Mouse (Mus musculus): Measurements from ENCODE around the gene 1700025B11Rik.

DNA sequence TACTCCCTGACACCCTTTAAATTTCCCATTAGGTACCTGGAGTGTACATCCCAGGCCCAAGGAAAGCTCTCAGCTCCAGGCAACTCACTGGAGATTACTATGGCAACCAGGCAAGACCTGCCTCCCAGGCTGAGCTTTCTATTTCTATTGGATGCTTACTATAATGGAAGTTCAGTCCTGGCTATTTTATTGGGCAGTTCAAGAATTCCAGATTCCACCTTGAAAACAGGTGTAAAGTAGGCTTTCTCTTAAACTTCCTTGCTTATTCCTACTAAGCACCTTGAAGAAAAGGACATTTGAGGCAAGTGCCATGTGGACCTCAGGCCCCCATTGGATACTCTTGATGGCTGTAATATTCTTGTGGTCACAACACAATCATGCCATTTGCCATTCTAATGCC is at the start of gene 1700025B11Rik:
- TF ChIP-seq CTCF (IDR thresholded peaks at IDR 0.05; ENCODE audit: extremely low read depth, insufficient read depth, low read length) (no peak), POLR2A (IDR thresholded peaks at IDR 0.05; ENCODE audit: extremely low read depth, insufficient read depth, low read length) (no peak)

Measured in cortical plate, adult 2 months (tissue).